In the genomic region with DNA sequence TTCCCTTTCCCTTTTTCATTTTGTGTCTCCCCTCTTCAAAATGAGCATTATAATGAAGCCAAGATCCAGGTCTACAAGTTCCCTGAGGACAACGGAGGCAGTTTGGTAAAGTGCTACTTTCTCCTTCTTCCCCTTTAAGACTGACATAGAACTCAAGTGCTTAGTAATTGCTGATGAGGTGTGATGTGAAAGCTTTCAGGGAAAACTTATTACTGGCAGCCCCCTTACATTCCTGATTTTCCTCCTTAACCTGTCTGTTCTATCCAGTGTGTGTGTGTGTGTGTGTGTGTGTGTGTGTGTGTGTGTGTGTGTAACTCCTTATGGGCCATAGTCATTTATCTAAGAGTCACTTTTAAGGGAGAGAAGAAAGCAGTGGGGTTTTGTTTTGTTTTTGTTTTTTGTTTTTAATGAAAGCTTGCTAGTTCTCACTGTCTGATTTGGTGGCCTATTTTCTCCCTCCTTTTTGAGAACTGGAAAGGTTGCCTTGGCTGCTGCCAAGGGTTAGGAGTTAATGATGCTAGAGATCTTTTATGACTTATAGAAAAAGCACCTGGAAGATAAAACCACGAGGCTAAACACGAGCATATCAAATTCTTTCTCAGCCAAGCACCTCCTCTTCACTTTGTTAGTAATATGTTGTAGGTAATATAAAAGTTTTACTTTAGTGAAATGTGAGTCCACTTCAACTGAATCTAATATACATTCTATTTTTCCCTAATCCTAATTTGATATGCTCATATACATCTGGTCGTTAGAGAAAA, we compare ENCODE assay signal across 8 mouse cellular contexts.
A peak's percentile ranks its signal among the peaks of the same experiment; 100 is the strongest.
DNase-seq lines count a peak whose midpoint lies in the region; ATAC-seq and TF ChIP-seq lines count a peak whose summit lies in the region.

No protein-coding gene starts in this region.

- no peak for TF ChIP-seq CTCF in E14TG2a.4 (conservative IDR thresholded peaks at IDR 0.05; ENCODE audit: low read length)

- H3K36me3 ChIP-seq in E14TG2a.4 (ENCODE audit: insufficient read depth, low read length) = no peaks in the 10 kb centered on the region
- H3K36me3 ChIP-seq in heart, embryonic 16.5 days (ENCODE audit: control insufficient read depth, insufficient read depth) = no peaks in the 10 kb centered on the region
- H3K36me3 ChIP-seq in lung, embryonic 16.5 days (ENCODE audit: control insufficient read depth, insufficient read depth, low read length) = no peaks in the 10 kb centered on the region

- peak overlapping the region; percentile 84 for H3K4me3 ChIP-seq in E14TG2a.4 (replicated peaks; ENCODE audit: low read length)
- H3K4me3 ChIP-seq in heart, embryonic 16.5 days (ENCODE audit: low read length) = peak overlapping the region; percentile 70
- H3K4me3 ChIP-seq in lung, embryonic 16.5 days (ENCODE audit: low read length) = peak overlapping the region; percentile 59

- H3K9me3 ChIP-seq in E14TG2a.4 (ENCODE audit: low read length) = no peaks in the 10 kb centered on the region
- H3K9me3 ChIP-seq in heart, embryonic 16.5 days (replicated peaks; ENCODE audit: control insufficient read depth, low read length) = no peaks in the 10 kb centered on the region
- H3K9me3 ChIP-seq in lung, embryonic 16.5 days (ENCODE audit: control insufficient read depth, low read length) = no peaks in the 10 kb centered on the region

- WGBS in heart, embryonic 16.5 days = 8% methylated on average over 4 of the region's 4 CpGs
- WGBS in lung, embryonic 16.5 days = 12% methylated on average over 4 of the region's 4 CpGs

- no peaks in the 10 kb centered on the region for H3K27me3 ChIP-seq in E14TG2a.4 (ENCODE audit: insufficient read depth, low read length)
- H3K27me3 ChIP-seq in heart, embryonic 16.5 days (ENCODE audit: control insufficient read depth, insufficient read depth, low read length) = no peaks in the 10 kb centered on the region
- no peaks in the 10 kb centered on the region for H3K27me3 ChIP-seq in lung, embryonic 16.5 days (ENCODE audit: control insufficient read depth, insufficient read depth, low read depth, low read length)

- H3K4me1 ChIP-seq in E14TG2a.4 (replicated peaks; ENCODE audit: low read depth, low read length) = peaks cover 49% of the 10 kb centered on the region
- H3K4me1 ChIP-seq in heart, embryonic 16.5 days (ENCODE audit: control insufficient read depth, insufficient read depth, low read length) = peaks cover 13% of the 10 kb centered on the region
- peaks cover 9% of the 10 kb centered on the region for H3K4me1 ChIP-seq in lung, embryonic 16.5 days (replicated peaks; ENCODE audit: control insufficient read depth, insufficient read depth, low read length)

- H3K4me2 ChIP-seq in heart, embryonic 16.5 days (ENCODE audit: low read depth, low read length) = peak overlapping the region; percentile 84
- H3K4me2 ChIP-seq in lung, embryonic 16.5 days (ENCODE audit: low read depth, low read length) = peak overlapping the region; percentile 75

- ATAC-seq in heart, embryonic 16.5 days (replicated peaks; ENCODE audit: extremely low read depth, insufficient read depth, low FRiP score) = no peak
- peak; percentile 48 for ATAC-seq in lung, embryonic 16.5 days (ENCODE audit: low read depth)

- peak overlapping the region; percentile 87 for H3K9ac ChIP-seq in heart, embryonic 16.5 days (ENCODE audit: low read length)
- H3K9ac ChIP-seq in lung, embryonic 16.5 days (ENCODE audit: low read length) = peak overlapping the region; percentile 72

- DNase-seq in Muller cell, postnatal 12 days (ENCODE audit: inconsistent ontology term) = peak; percentile 62
- DNase-seq in adrenal gland, postnatal 36 days = no peak
- no peak for DNase-seq in gastrocnemius, adult 18-20 months (ENCODE audit: low spot score)
- DNase-seq in MN1 (ENCODE audit: low spot score) = no peak
- no peak for DNase-seq in kidney, adult 9 months

- H3K27ac ChIP-seq in heart, embryonic 16.5 days (ENCODE audit: low read length) = peak overlapping the region; percentile 96
- H3K27ac ChIP-seq in lung, embryonic 16.5 days (ENCODE audit: low read length) = peak overlapping the region; percentile 74
